Mouse (Mus musculus) natural killer cell, adult 2 months (primary cell): Measurements from ENCODE around the gene Gm20388.
A peak's percentile ranks its signal among the peaks of the same experiment; 100 is the strongest.

Experiments
- DNase-seq, 2 experiments: peaks; one replicate each; pipeline ENCODE4 v3.0.0; 2022; ENCODE audit warnings: low spot score in 2 of 2

Gm20388 gene

GRCm38 (mm10) chr8:123849352-123849751 is 3938.7 kb downstream of the Gm20388 start:
- DNase-seq = no peak

GRCm38 (mm10) chr8:123851590-123851989 is 3940.9 kb downstream of the Gm20388 start:
- no peak for DNase-seq

GRCm38 (mm10) chr8:123854252-123854651 is 3943.6 kb downstream of the Gm20388 start:
- no peak for DNase-seq

DNA sequence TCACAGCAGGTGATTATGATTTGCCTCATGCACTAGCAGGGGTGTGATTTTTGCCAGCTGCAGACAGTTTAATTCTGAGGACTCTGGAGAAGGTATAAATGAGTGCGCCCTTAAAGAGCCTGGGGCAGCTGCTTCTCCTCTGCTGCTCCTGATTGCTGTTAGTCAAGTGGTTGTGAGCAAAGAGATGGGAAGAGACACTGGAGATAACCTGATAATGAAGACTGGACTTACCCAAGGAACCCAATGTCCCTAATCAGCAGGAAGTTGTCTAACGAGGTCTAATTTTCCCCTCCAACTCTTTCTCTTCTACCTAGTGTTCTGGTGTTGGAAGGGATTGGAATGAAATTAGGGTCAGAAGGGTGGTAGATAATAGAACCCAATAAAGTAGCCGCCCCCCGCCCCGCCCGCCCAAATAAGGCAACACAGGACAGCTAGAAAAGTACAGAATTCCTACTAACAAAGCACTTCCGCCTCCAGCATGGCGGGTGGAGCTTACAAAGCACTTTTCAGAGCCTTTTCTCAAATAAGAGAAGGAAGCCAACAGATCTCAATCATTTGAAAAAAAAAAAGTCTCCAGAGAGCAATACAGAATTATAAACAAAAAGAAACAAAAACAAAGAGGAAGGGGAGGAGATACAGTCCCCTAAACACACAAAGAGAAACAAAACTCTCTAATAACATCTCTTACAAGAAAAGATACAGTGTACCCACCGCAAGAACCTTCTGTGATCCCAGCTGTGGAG is 3944.3 kb downstream of the Gm20388 start:
- no peak for DNase-seq

- no peak for DNase-seq
Observed at GRCm38 (mm10) chr8:123857361-123857760, 3946.7 kb downstream of the Gm20388 start.

DNA sequence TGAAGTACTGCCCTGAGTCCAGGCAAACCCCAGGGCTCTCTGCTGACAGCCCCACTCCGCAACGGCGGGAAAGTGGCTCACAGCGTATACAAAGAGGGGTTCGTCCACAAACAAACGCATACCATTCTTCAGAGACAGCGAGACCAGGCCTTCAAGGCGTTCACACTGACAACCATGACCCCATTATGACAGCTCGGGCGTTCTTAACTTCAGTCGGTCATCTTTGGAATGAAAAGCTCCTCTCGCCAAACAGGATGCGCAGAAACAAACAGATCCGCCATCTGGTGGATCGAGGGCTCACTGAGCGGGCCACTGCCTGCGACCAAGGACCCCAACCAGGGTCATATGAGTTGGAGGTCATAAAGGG is 3947.9 kb downstream of the Gm20388 start:
- DNase-seq = peak in 1 of 2 experiments; percentile 9

DNA sequence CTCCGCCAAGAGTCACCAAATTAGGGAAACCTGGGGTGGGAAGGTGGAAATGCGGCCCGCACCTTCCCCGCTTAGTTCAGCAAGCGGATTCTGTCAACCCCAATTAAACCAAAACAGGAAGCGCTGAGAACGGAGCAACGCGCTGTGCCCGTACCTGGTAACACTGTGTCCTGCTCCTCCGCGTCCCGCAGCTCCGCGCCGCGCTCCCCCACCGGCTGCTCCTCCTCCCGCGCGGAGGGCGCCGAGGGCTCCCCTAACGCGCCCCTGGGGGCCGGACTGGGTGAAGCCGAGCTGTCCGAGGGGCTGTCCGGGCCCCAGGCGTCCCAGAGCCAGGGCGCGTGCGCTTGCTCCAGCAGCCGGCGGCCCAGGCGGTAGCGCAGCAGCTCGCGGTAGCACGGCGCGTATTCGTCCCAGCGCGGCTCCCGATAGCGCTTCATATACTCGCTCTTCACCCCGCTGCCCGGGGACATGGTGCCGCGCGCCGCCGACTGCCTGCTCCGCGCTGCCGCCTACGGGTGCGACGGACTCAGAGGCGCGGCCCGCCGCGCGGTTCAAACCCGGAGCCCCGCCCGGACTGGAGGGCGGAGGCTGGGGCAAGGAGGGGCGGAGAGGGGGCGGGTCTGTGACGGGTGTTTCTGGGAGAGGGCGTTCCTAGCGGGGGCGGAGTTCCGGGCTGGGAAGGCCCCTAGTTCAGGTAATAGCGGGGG is 3948.5 kb downstream of the Gm20388 start:
- peak; percentile 84 to 89 for DNase-seq

- DNase-seq = peak; percentile 32 to 41
Observed at GRCm38 (mm10) chr8:123859648-123860259, 3949.1 kb downstream of the Gm20388 start, which contains the start of gene Ccsap. Gene Ccsap (minus strand): TSS chr8:123860209.

DNA sequence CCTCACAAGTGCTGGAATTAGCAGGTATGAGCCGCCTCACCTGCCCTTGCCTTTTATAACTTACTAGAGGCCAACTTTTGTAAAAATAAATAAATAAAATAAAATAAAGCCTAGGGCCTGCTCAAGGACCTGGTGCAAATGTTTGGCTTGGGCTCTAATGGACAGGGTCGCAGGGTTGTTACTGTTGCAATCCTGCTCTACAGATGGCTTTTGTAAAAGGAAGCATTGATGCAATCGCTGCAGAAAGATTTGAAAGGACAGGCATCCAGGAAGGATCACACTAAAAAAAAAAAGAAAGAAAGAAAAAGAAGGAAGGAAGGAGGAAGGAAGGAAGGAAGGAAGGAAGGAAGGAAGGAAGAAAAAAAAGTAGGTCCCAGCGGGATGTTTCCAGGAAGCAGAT is 3949.7 kb downstream of the Gm20388 start:
- DNase-seq = no peak

- no peak for DNase-seq
Observed at GRCm38 (mm10) chr8:123865786-123866185, 3955.1 kb downstream of the Gm20388 start.

DNA sequence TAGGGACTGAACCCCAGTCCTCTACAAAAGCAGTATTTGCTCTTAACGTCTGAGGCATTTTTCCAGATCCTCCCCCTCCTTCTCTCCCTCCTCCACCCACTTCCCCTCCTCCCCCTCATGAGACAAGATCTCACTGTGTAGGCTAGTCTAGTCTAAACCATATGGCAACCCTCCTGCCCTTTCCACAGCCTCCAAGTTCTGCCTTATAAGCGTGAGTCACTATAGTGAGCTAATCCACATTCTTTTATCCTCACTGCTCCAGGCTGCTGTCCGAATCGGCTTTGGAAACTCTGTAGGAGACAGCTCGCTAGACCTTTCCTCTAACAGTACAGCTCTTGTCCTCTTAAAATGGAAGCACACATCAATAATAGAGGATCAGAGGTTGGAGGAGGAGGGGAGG is 3956.3 kb downstream of the Gm20388 start:
- DNase-seq = no peak

DNA sequence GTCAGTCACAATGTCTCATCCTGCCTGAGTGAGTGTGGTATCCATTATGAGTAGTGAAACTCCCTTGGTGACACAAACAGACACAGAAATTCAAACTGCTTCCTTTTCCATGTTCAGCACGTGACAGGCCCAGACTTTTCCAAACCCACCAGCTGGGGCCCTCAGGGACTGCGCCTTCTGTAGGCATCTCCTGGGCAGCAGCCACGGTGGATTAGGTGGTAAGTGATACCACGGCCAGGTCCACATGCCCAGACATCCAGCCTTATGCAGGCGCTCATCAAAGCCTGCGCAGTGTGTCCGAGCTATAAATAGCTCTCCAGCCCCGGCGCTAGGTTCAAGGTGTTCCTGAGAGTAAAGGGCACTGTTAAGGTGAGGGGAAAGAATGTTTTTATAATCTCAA is 3961.4 kb downstream of the Gm20388 start:
- no peak for DNase-seq

- DNase-seq = no peak
Observed at GRCm38 (mm10) chr8:123873364-123873763, 3962.7 kb downstream of the Gm20388 start.

DNA sequence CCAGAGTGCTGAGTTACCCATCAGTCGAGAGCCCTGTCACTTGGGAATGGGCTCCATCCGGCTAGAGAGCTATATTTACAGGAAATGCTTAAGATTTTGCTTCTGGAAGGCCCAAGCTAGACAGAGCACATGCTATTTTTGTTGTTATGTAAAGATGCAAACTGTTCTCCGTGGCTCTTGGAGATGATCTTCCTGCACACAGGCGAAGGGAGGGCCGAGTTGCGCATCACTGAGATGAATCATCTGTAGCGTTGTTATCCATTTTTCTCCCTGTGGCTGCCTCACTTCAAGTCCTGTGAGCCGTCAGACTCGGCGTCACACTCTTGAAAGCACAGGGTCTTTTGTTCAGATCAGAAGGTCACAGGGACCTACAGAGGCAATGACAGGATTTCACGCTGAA is 3963.7 kb downstream of the Gm20388 start:
- DNase-seq = no peak

- DNase-seq = no peak
Observed at GRCm38 (mm10) chr8:123877865-123878264, 3967.2 kb downstream of the Gm20388 start.

DNA sequence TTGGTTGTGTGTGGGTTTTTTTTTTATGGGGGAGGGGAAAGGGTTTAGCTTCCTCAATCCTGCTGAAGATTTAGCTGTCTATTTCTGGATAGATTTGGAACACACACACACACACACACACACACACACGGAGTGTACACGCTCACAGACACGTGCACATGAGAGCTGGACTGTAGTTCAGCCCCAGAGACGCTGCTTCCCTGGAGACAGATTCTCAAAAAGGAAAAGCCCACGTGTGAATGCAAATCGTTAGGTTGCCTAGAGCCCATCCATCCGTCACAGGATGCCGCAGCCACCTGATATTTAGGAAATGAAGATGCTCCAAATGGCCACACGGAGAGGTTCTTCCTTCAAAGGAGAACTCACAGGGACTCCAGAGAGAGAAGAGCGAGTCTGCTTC is 3969.6 kb downstream of the Gm20388 start:
- no peak for DNase-seq

- DNase-seq = no peak
Observed at GRCm38 (mm10) chr8:123880821-123881350, 3970.2 kb downstream of the Gm20388 start.

- no peak for DNase-seq
Observed at GRCm38 (mm10) chr8:123882412-123882811, 3971.8 kb downstream of the Gm20388 start.

GRCm38 (mm10) chr8:123883094-123883493 is 3972.5 kb downstream of the Gm20388 start:
- DNase-seq = no peak

GRCm38 (mm10) chr8:123884721-123885565 is 3974.3 kb downstream of the Gm20388 start:
- DNase-seq = no peak

DNA sequence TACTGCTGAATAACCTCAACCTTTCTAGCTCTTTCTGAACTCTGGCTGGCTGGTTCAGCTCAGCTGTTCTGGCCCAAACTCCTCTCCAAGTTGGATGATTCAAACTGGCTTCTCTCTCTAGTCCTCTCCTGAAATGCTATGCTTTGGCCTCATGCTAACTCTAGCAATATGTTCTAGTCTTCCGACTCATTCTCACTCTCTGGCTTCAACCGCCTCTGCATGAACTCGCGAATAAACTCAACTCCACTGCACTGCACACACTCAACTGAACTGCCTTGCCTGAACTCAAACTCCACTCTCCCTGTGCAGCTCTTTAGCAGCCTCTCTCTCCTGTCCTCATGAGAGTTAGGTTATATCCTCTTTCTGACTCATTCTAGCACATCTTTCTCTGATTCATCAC is 3976.5 kb downstream of the Gm20388 start:
- DNase-seq = no peak

DNA sequence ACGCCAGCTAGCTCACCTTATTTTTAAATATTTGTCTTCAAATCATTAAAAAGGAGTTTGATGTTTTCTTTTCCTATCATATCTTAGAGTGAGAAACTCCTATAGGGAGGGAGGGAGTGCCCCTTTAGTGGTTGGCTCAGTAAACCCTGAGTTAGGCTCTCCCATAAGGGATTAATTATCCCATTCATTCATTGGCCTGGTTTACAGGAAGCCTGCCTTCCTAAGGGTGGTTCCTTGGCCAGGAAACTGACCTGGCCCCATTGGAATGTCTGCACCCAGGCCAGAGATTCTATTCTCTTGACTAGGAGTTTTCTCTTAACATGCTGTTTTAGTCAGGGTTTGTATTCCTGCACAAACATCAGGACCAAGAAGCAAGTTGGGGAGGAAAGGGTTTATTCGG is 3977.3 kb downstream of the Gm20388 start:
- DNase-seq = no peak
